Mouse (Mus musculus) G1E (cell line): Measurements from ENCODE around the gene Nsmce3.

ENCODE experiments used
- CTCF ChIP-seq: IDR thresholded peaks from 2 replicates; pipeline ENCODE4 v1.5.1; 2012; ENCODE audit warnings: low read depth, low read length, inconsistent platforms, mixed read lengths
- GATA1 ChIP-seq: IDR thresholded peaks from 2 replicates; pipeline ENCODE4 v1.6.1; 2012; ENCODE audit warnings: borderline replicate concordance, low read length, inconsistent platforms, mixed read lengths
- GATA2 ChIP-seq: IDR thresholded peaks from 2 replicates; pipeline ENCODE4 v1.6.1; 2012; ENCODE audit warnings: low read depth, low read length, inconsistent platforms, borderline replicate concordance
- POLR2AphosphoS5 ChIP-seq: IDR thresholded peaks from 2 replicates; pipeline ENCODE4 v1.6.1; 2012; ENCODE audit warnings: low read depth, low read length, inconsistent platforms; ENCODE audit not compliant: insufficient replicate concordance
- TAL1 ChIP-seq: conservative IDR thresholded peaks from 2 replicates; pipeline ENCODE4 v1.6.1; 2012; ENCODE audit warnings: low read depth, low read length, inconsistent platforms, mixed read lengths

- no peak for TF ChIP-seq CTCF
- TF ChIP-seq GATA1 = no peak
- no peak for TF ChIP-seq TAL1
- no peak for TF ChIP-seq POLR2AphosphoS5
- no peak for TF ChIP-seq GATA2
Observed at GRCm38 (mm10) chr7:64910208-64910607, 37.4 kb upstream of the Nsmce3 start.
